Mouse (Mus musculus) brown adipose tissue, adult 24 weeks (tissue): ENCODE data around the gene Hoxb1. TPM values are rescaled to one million over a fixed set of nuclear protein-coding genes. Genes with fewer than 3 reads are reported as not detected.

Source experiments
- H3K27ac ChIP-seq: fragments of 200-500 bp; replicated peaks from 2 replicates; pipeline ENCODE4 v1.5.1; 2012; ENCODE audit warnings: low read depth, mild to moderate bottlenecking, low read length
- H3K4me1 ChIP-seq: fragments of 200-500 bp; 2 replicates; pipeline ENCODE4 v1.6.1; 2012; ENCODE audit warnings: low read length, mixed read lengths; ENCODE audit not compliant: control insufficient read depth, insufficient read depth, insufficient read length
- H3K4me3 ChIP-seq: fragments of 200-500 bp; 2 replicates; pipeline ENCODE4 v1.5.1; 2012; ENCODE audit warnings: low read depth, mild to moderate bottlenecking, low read length, moderate library complexity; ENCODE audit not compliant: insufficient read depth
- polyA plus RNA-seq: library from polyadenylated mRNA; stranded (reverse); fragments of >200 nt; gene quantifications from 2 replicates; pipeline ENCODE4 v1.2.4, GENCODE M21; 2012; ENCODE audit not compliant: missing spikeins, insufficient read depth, insufficient read length

The Hoxb1 gene
- polyA plus RNA-seq, 1 experiment, result not detected

GRCm38 (mm10) chr11:96326705-96327104 is 38.8 kb upstream of the Hoxb1 start:
- Histone ChIP-seq H3K4me1 (peaks cover 9% of the 10 kb centered on the region), H3K4me3 (peak overlapping the region; percentile 17), H3K27ac (no peak overlapping the region)

- Histone ChIP-seq H3K4me1 (peaks cover 9% of the 10 kb centered on the region), H3K27ac (no peak overlapping the region), H3K4me3 (peak overlapping the region; percentile 17)
Observed at GRCm38 (mm10) chr11:96327122-96327521, 38.4 kb upstream of the Hoxb1 start.

- no peak overlapping the region for H3K27ac ChIP-seq
- no peak overlapping the region for H3K4me3 ChIP-seq
- H3K4me1 ChIP-seq, result peaks cover 5% of the 10 kb centered on the region
Observed at GRCm38 (mm10) chr11:96327750-96328149, 37.8 kb upstream of the Hoxb1 start.

GRCm38 (mm10) chr11:96328605-96329004 is 36.9 kb upstream of the Hoxb1 start:
- Histone ChIP-seq H3K4me3 (no peak overlapping the region), H3K4me1 (peaks cover 5% of the 10 kb centered on the region), H3K27ac (no peak overlapping the region)

GRCm38 (mm10) chr11:96332105-96332504 is 33.4 kb upstream of the Hoxb1 start:
- peak overlapping the region; percentile 43; the same call in 1 of the 2 replicates for H3K27ac ChIP-seq
- peaks cover 5% of the 10 kb centered on the region for H3K4me1 ChIP-seq
- peak overlapping the region; percentile 66 for H3K4me3 ChIP-seq

GRCm38 (mm10) chr11:96332618-96333032 is 32.9 kb upstream of the Hoxb1 start:
- peaks cover 5% of the 10 kb centered on the region for H3K4me1 ChIP-seq
- peak overlapping the region; percentile 43; the same call in 1 of the 2 replicates for H3K27ac ChIP-seq
- H3K4me3 ChIP-seq, result peak overlapping the region; percentile 66

GRCm38 (mm10) chr11:96333241-96334001 is 32.1 kb upstream of the Hoxb1 start:
- H3K27ac ChIP-seq, result peak overlapping the region; percentile 43
- peak overlapping the region; percentile 66 for H3K4me3 ChIP-seq
- H3K4me1 ChIP-seq, result peaks cover 5% of the 10 kb centered on the region

GRCm38 (mm10) chr11:96334002-96334364 is 31.6 kb upstream of the Hoxb1 start:
- Histone ChIP-seq H3K4me1 (peaks cover 5% of the 10 kb centered on the region), H3K27ac (no peak overlapping the region; the same call in 1 of the 2 replicates), H3K4me3 (peak overlapping the region; percentile 66; the same call in 1 of the 2 replicates)

GRCm38 (mm10) chr11:96334998-96335397 is 30.6 kb upstream of the Hoxb1 start:
- Histone ChIP-seq H3K4me1 (peaks cover 8% of the 10 kb centered on the region), H3K4me3 (no peak overlapping the region), H3K27ac (no peak overlapping the region)

- Histone ChIP-seq H3K4me1 (peaks cover 9% of the 10 kb centered on the region; the same call in 1 of the 2 replicates), H3K4me3 (no peak overlapping the region), H3K27ac (no peak overlapping the region)
Observed at GRCm38 (mm10) chr11:96336597-96336996, 29.0 kb upstream of the Hoxb1 start.

- H3K4me1 ChIP-seq, result peaks cover 9% of the 10 kb centered on the region; the same call in 1 of the 2 replicates
- H3K27ac ChIP-seq, result 0 out of 2 replicates have a peak overlapping the region, but pooled peaks have one; percentile 13
Observed at GRCm38 (mm10) chr11:96337026-96337425, 28.5 kb upstream of the Hoxb1 start.

GRCm38 (mm10) chr11:96338957-96339855 is 26.3 kb upstream of the Hoxb1 start:
- H3K4me3 ChIP-seq, result no peak overlapping the region
- H3K4me1 ChIP-seq, result peaks cover 11% of the 10 kb centered on the region; the same call in 1 of the 2 replicates
- no peak overlapping the region for H3K27ac ChIP-seq

More at GRCm38 (mm10) chr11:96337026-96337425, 28.5 kb upstream of the Hoxb1 start:
- no peak overlapping the region for H3K4me3 ChIP-seq

- H3K4me3 ChIP-seq, result peak overlapping the region; percentile 93
- H3K4me1 ChIP-seq, result peaks cover 13% of the 10 kb centered on the region
- H3K27ac ChIP-seq, result peak overlapping the region; percentile 61
Observed at GRCm38 (mm10) chr11:96340698-96341365, 24.7 kb upstream of the Hoxb1 start.

- Histone ChIP-seq H3K27ac (peak overlapping the region; percentile 99), H3K4me1 (peaks cover 18% of the 10 kb centered on the region), H3K4me3 (peak overlapping the region; percentile 93)
Observed at GRCm38 (mm10) chr11:96341701-96342575, 23.6 kb upstream of the Hoxb1 start.
